Mouse (Mus musculus) layer of hippocampus, postnatal 14 days (tissue): Measurements from ENCODE around the gene Gorab. TPM values are rescaled to one million over a fixed set of nuclear protein-coding genes. Genes with fewer than 3 reads are reported as not detected.

Experiments
- DNase-seq, 2 experiments: peaks; one replicate each; pipeline ENCODE4 v3.0.0; 2021 to 2022; ENCODE audit warnings: low spot score in 2 of 2, mixed read lengths in 1 of 2
- total RNA-seq, 2 experiments: library from RNA; stranded (reverse); gene quantifications; 2 replicates each; pipeline ENCODE4 v1.2.3; 2021

Gene Gorab
- total RNA-seq, 2 experiments from 2014 or later, result 10.8 to 13.2 TPM

- DNase-seq, result no peak
Measured at GRCm38 (mm10) chr1:163358165-163358564, 45.3 kb downstream of the Gorab start.

GRCm38 (mm10) chr1:163357733-163358132 is 45.7 kb downstream of the Gorab start:
- no peak for DNase-seq

- DNase-seq, result no peak
Measured at GRCm38 (mm10) chr1:163356167-163356566, 47.3 kb downstream of the Gorab start.

- DNase-seq, result no peak
Measured at GRCm38 (mm10) chr1:163355626-163356156, 47.8 kb downstream of the Gorab start.

- no peak for DNase-seq
Measured at GRCm38 (mm10) chr1:163350988-163351387, 52.5 kb downstream of the Gorab start.

- no peak for DNase-seq
Measured at GRCm38 (mm10) chr1:163345541-163345940, 57.9 kb downstream of the Gorab start.

GRCm38 (mm10) chr1:163344931-163345330 is 58.5 kb downstream of the Gorab start:
- DNase-seq, result no peak

- no peak for DNase-seq
Measured at GRCm38 (mm10) chr1:163339219-163339561, 64.3 kb downstream of the Gorab start.

- DNase-seq, result no peak
Measured at GRCm38 (mm10) chr1:163338525-163339218, 64.8 kb downstream of the Gorab start.

- no peak for DNase-seq
Measured at GRCm38 (mm10) chr1:163337821-163338220, 65.6 kb downstream of the Gorab start.

Other genes with a start within 250 kb of the Gorab start
- 1 to 10 TPM; 5.9 to 7.1 TPM for gene Prrx1, start 90.0 kb downstream of the Gorab start, total RNA-seq